Mouse (Mus musculus) embryonic facial prominence, embryonic 11.5 days (tissue): ENCODE results near the gene Cbfb. TPM values are rescaled to one million over a fixed set of nuclear protein-coding genes. Genes with fewer than 3 reads are reported as not detected.

Source experiments
- ATAC-seq: fragments of 200-750 bp; cut with Nextera tagmentation; replicated peaks from 2 replicates; pipeline ENCODE4 v1.8.0; 2017; ENCODE audit warnings: low read depth; ENCODE audit not compliant: insufficient number of reproducible peaks, low FRiP score, low TSS enrichment
- DNase-seq: peaks from one replicate; pipeline ENCODE4 v3.0.0-alpha.2; 2015; ENCODE audit warnings: low spot score
- H3K27ac ChIP-seq: fragments of 300-500 bp; sonication (generic); replicated peaks from 2 replicates; pipeline ENCODE4 v1.5.1; 2014; ENCODE audit warnings: mild to moderate bottlenecking, low read depth, low read length, control low read depth
- H3K27me3 ChIP-seq: fragments of 300-500 bp; sonication (generic); 2 replicates; pipeline ENCODE4 v1.6.1; 2014; ENCODE audit warnings: mild to moderate bottlenecking, low read length, moderate library complexity, mixed read lengths; ENCODE audit not compliant: control insufficient read depth, insufficient read depth
- H3K36me3 ChIP-seq: fragments of 300-500 bp; sonication (generic); replicated peaks from 2 replicates; pipeline ENCODE4 v1.6.1; 2014; ENCODE audit warnings: low read depth, mild to moderate bottlenecking, low read length, moderate library complexity, mixed read lengths; ENCODE audit not compliant: control insufficient read depth, insufficient read depth
- H3K4me1 ChIP-seq: fragments of 300-500 bp; sonication (generic); 2 replicates; pipeline ENCODE4 v1.6.1; 2014; ENCODE audit warnings: low read length, mixed read lengths; ENCODE audit not compliant: control insufficient read depth, insufficient read depth
- H3K4me2 ChIP-seq: fragments of 300-500 bp; sonication (generic); 2 replicates; pipeline ENCODE4 v1.6.1; 2014; ENCODE audit warnings: low read depth, mild to moderate bottlenecking, control low read depth, low read length, moderate library complexity
- H3K4me3 ChIP-seq: fragments of 300-500 bp; sonication (generic); 2 replicates; pipeline ENCODE4 v1.5.1; 2014; ENCODE audit warnings: low read depth, low read length, control low read depth
- H3K9ac ChIP-seq: fragments of 300-500 bp; sonication (generic); replicated peaks from 2 replicates; pipeline ENCODE4 v1.6.1; 2014; ENCODE audit warnings: mild to moderate bottlenecking, control low read depth, low read length
- H3K9me3 ChIP-seq: fragments of 300-500 bp; sonication (generic); replicated peaks from 2 replicates; pipeline ENCODE4 v1.6.1; 2016; ENCODE audit warnings: mild to moderate bottlenecking, low read length, inconsistent platforms, mixed read lengths; ENCODE audit not compliant: control insufficient read depth
- WGBS: fragments of 180-500 bp; shearing (Covaris S2); extraction: QIAGEN DNeasy Blood & Tissue Kit; methylation state at CpG from one replicate; pipeline ENCODE4 v1.1.7; 2014; 5-methylcytosine and 5-hydroxymethylcytosine counted together
- polyA plus RNA-seq: library from polyadenylated mRNA; unstranded; fragments of >200 nt; fragmentation: Nextera tagmentation; extraction: Ambion mirVana; gene quantifications from 2 replicates; pipeline ENCODE4 v1.2.1, GENCODE M21; 2014

Cbfb gene
- polyA plus RNA-seq, 1 experiment from 2014 or later = 139 TPM

DNA sequence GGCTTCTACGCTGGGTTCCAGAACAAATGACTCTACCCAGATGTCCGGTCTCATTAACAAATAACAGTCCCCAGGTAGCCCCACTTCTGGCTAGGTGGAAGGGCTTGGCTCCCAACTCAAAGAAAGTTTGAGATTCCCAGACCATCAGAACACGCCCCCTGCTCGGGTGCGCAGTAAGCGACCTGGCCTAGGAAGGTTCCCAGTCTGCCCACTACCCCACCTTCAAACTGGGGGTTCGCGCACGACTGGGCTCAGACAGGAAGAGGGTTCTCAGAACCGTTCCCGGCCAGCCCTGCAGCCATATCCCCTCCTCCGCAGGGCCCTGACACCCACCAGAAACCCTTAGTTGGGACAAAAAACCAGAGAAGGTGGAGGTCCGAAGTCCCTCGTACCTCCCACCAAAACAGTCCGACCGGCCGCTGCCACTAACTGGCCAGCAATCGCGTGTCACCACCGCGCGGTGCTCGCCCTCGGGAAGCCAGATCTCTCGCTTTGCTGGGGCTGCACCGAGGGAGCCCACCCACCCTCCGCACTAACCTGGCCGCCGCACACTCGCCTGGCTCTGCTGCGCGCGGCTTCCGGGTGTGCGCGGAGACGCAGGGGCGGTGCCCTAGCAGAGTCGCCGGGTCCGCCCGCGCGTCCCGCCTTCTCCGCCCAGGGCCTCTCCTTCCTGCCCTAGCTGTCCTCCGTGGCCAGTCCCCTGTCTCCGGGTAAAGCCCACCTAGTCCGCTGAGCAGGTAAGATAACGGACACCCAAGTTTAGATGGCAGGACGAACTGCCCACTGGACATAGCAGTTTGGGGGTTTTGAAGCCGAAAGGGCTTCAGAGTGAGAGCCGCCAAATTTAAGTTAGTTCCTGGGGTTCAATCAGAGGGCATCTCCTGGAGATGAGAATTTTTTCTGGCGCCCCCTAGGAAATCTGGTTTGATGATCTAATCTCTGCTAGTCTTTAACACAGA lies 93.8 kb downstream of the Cbfb start, which contains the start of the genes Tradd and Fbxl8:
TSS of gene Tradd (minus strand) at position 586 of the 959 bp plus-strand sequence.
TSS of gene Fbxl8 (plus strand) at position 625 of the 959 bp plus-strand sequence.
- Histone ChIP-seq H3K9me3 (no peaks in the 10 kb centered on the region), H3K4me3 (peak within 1 kb of the TSS; percentile 67), H3K9ac (peak within 1 kb of the TSS; percentile 60), H3K27me3 (peaks cover 67% of the 10 kb centered on the region), H3K4me2 (peak within 1 kb of the TSS; percentile 87), H3K4me1 (peaks cover 4% of the 10 kb centered on the region), H3K36me3 (no peaks in the 10 kb centered on the region), H3K27ac (no peak within 1 kb of the TSS)
- DNase-seq (peak; percentile 72), ATAC-seq (peak; percentile 53)
- whole genome bisulfite sequencing = 1% methylated on average over 54 of the region's 54 CpGs

DNA sequence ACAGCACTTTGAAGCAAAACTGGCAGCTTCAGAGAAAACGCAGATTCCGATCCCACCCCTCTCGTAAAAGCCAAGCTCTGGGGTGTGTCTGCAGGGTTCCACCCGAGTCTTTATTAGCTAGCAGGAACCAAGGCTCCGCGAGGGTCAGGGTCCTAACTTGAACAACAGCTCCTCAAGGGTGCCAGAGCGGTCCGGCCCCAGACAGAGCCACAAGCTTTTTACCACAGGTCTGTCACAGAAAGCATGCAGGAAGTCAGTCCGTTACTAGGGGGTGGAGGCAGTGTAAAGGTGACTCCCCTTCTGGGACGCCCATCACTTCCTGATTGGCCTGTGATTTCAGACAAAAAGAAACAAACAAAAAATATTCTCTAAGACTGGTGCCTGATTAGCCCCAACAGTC lies 94.7 kb downstream of the Cbfb start:
- H3K4me3 ChIP-seq = no peak overlapping the region
- ATAC-seq (no peak), DNase-seq (no peak)
- H3K4me1 ChIP-seq = peaks cover 2% of the 10 kb centered on the region; the same call in 1 of the 2 replicates
- WGBS = 12% methylated on average over 10 of the region's 10 CpGs
- H3K27me3 ChIP-seq = peaks cover 67% of the 10 kb centered on the region
- H3K9ac ChIP-seq = no peak overlapping the region
- no peaks in the 10 kb centered on the region for H3K9me3 ChIP-seq
- no peaks in the 10 kb centered on the region for H3K36me3 ChIP-seq
- no peak overlapping the region for H3K27ac ChIP-seq
- peak overlapping the region; percentile 87 for H3K4me2 ChIP-seq

GRCm38 (mm10) chr8:105266775-105267174 lies 96.3 kb downstream of the Cbfb start:
- Histone ChIP-seq H3K9me3 (no peaks in the 10 kb centered on the region), H3K36me3 (no peaks in the 10 kb centered on the region), H3K4me1 (peaks cover 2% of the 10 kb centered on the region; the same call in 1 of the 2 replicates), H3K27me3 (peaks cover 75% of the 10 kb centered on the region), H3K4me3 (no peak overlapping the region), H3K27ac (no peak overlapping the region), H3K9ac (no peak overlapping the region), H3K4me2 (no peak overlapping the region)
- DNase-seq = no peak
- no peak for ATAC-seq
- 10% methylated on average over 13 of the region's 13 CpGs for WGBS

Other genes with a start within 250 kb of the Cbfb start
- gene Ces2e, start 244.4 kb upstream of the Cbfb start, polyA plus RNA-seq = 0.10 TPM in 1 of 2 replicates, not detected in the other
- gene Ces2f, start 223.3 kb upstream of the Cbfb start, polyA plus RNA-seq = not detected in 2 replicates
- gene Ces2g, start 209.0 kb upstream of the Cbfb start, polyA plus RNA-seq = not detected in 2 replicates
- gene Ces2h, start 169.8 kb upstream of the Cbfb start, polyA plus RNA-seq = not detected in 2 replicates
- not detected in 2 replicates for gene Ces3a, start 122.1 kb upstream of the Cbfb start, polyA plus RNA-seq
- gene Ces3b, start 86.9 kb upstream of the Cbfb start, polyA plus RNA-seq = not detected in 2 replicates
- not detected in 2 replicates for gene Ces4a, start 38.9 kb upstream of the Cbfb start, polyA plus RNA-seq
- gene D230025D16Rik, start 54.5 kb downstream of the Cbfb start, polyA plus RNA-seq = 30.8 and 31.5 TPM in 2 replicates
- 2.3 and 3.3 TPM in 2 replicates for gene B3gnt9, start 84.5 kb downstream of the Cbfb start, polyA plus RNA-seq
- 14.0 and 16.6 TPM in 2 replicates for gene Tradd, start 93.9 kb downstream of the Cbfb start, polyA plus RNA-seq
- gene Fbxl8, start 94.0 kb downstream of the Cbfb start, polyA plus RNA-seq = 1.2 and 2.0 TPM in 2 replicates
- gene Hsf4, start 99.1 kb downstream of the Cbfb start, polyA plus RNA-seq = 0.13 TPM in 1 of 2 replicates, not detected in the other
- gene Nol3, start 105.5 kb downstream of the Cbfb start, polyA plus RNA-seq = 0.84 and 1.2 TPM in 2 replicates
- gene 4931428F04Rik, start 119.2 kb downstream of the Cbfb start, polyA plus RNA-seq = 23.6 and 25.2 TPM in 2 replicates
- 7.2 and 8.2 TPM in 2 replicates for gene Exoc3l, start 125.4 kb downstream of the Cbfb start, polyA plus RNA-seq
- gene E2f4, start 127.0 kb downstream of the Cbfb start, polyA plus RNA-seq = 103 and 110 TPM in 2 replicates
- gene Elmo3, start 134.9 kb downstream of the Cbfb start, polyA plus RNA-seq = 2.8 and 3.3 TPM in 2 replicates
- 0.83 and 0.98 TPM in 2 replicates for gene Lrrc29, start 155.6 kb downstream of the Cbfb start, polyA plus RNA-seq
- gene Tmem208, start 155.7 kb downstream of the Cbfb start, polyA plus RNA-seq = 91.7 and 99.6 TPM in 2 replicates
- gene Fhod1, start 177.3 kb downstream of the Cbfb start, polyA plus RNA-seq = 1.8 and 2.6 TPM in 2 replicates
- gene Slc9a5, start 178.2 kb downstream of the Cbfb start, polyA plus RNA-seq = 3.8 and 4.0 TPM in 2 replicates
- gene Plekhg4, start 202.6 kb downstream of the Cbfb start, polyA plus RNA-seq = 0.28 and 0.29 TPM in 2 replicates
- gene Kctd19, start 242.8 kb downstream of the Cbfb start, polyA plus RNA-seq = not detected in 2 replicates
- gene Lrrc36, start 242.9 kb downstream of the Cbfb start, polyA plus RNA-seq = 0.39 and 0.49 TPM in 2 replicates